Mouse (Mus musculus): ENCODE measurements around the gene Romo1. TPM values are rescaled to one million over a fixed set of nuclear protein-coding genes. Genes with fewer than 3 reads are reported as not detected.
"Not testable (repeated sequence)": the region's sequence is repeated elsewhere in the genome, so short reads cannot be mapped to it uniquely, and the experiment has no call there.

Gene Romo1
- total RNA-seq (2014; rRNA removed; ENCODE audit: low replicate concordance) (113 and 154 TPM in 2 replicates), polyA plus RNA-seq (2015; fragmentation: Nextera tagmentation; extraction: Ambion mirVana) (607 and 610 TPM in 2 replicates)

- Histone ChIP-seq H3K4me2 (ENCODE audit: low read depth, low read length) (peak within 1 kb of the TSS; percentile 73), H3K4me3 (ENCODE audit: low read depth, low read length) (peak within 1 kb of the TSS; percentile 60), H3K36me3 (replicated peaks; ENCODE audit: control insufficient read depth, insufficient read depth, low read length) (peaks cover 52% of the 10 kb centered on the region), H3K9me3 (replicated peaks; ENCODE audit: control insufficient read depth, low read length) (no peaks in the 10 kb centered on the region), H3K4me1 (ENCODE audit: control insufficient read depth, insufficient read depth) (peaks cover 4% of the 10 kb centered on the region; the same call in 1 of the 2 replicates), H3K9ac (replicated peaks; ENCODE audit: low read depth, low read length) (peak within 1 kb of the TSS; percentile 71), H3K27me3 (ENCODE audit: control insufficient read depth, insufficient read depth, low read length) (no peaks in the 10 kb centered on the region), H3K27ac (ENCODE audit: low read depth) (peak within 1 kb of the TSS; percentile 91)
- ATAC-seq (ENCODE audit: insufficient read depth, low read depth) (peak; percentile 94), DNase-seq (ENCODE audit: low spot score) (peak; percentile 92)
- peak; percentile 51 for TF ChIP-seq CTCF (IDR thresholded peaks at IDR 0.05; ENCODE audit: low read depth)
- no peak for TF ChIP-seq EP300 (IDR thresholded peaks at IDR 0.05; ENCODE audit: low read depth)
- 0% methylated on average over 62 of the region's 70 CpGs for WGBS
These were observed at the start of gene Romo1, which contains the start of gene Nfs1 for GRCm38 (mm10) chr2:156143953-156144724. TSS of gene Romo1 (plus strand) at chr2:156144039. TSS of gene Nfs1 (minus strand) at chr2:156144186.

GRCm38 (mm10) chr2:156110627-156111357 is 33.0 kb upstream of the Romo1 start:
- no peaks in the 10 kb centered on the region for H3K27me3 ChIP-seq (ENCODE audit: control insufficient read depth, insufficient read depth, low read length)
- ATAC-seq (ENCODE audit: insufficient read depth, low read depth) (peak; percentile 39), DNase-seq (ENCODE audit: low spot score) (peak; percentile 55)
- H3K27ac ChIP-seq (ENCODE audit: low read depth) = peak overlapping the region; percentile 94
- under 1% methylated on average over 16 of the region's 16 CpGs for WGBS
- H3K4me3 ChIP-seq (ENCODE audit: low read depth, low read length) = peak overlapping the region; percentile 96
- no peaks in the 10 kb centered on the region for H3K9me3 ChIP-seq (replicated peaks; ENCODE audit: control insufficient read depth, low read length)
- no peak for TF ChIP-seq CTCF (IDR thresholded peaks at IDR 0.05; ENCODE audit: low read depth)
- TF ChIP-seq EP300 (IDR thresholded peaks at IDR 0.05; ENCODE audit: low read depth) = no peak
- peak overlapping the region; percentile 98 for H3K9ac ChIP-seq (replicated peaks; ENCODE audit: low read depth, low read length)
- peak overlapping the region; percentile 76 for H3K4me2 ChIP-seq (ENCODE audit: low read depth, low read length)
- no peaks in the 10 kb centered on the region for H3K36me3 ChIP-seq (replicated peaks; ENCODE audit: control insufficient read depth, insufficient read depth, low read length)
- H3K4me1 ChIP-seq (ENCODE audit: control insufficient read depth, insufficient read depth) = peaks cover 8% of the 10 kb centered on the region; the same call in 1 of the 2 replicates

GRCm38 (mm10) chr2:156111358-156112079 is 32.3 kb upstream of the Romo1 start, which contains the start of the genes Cpne1 and Rbm12:
TSS of gene Cpne1 (minus strand) at chr2:156111965.
TSS of gene Rbm12 (minus strand) at chr2:156111978.
- Histone ChIP-seq H3K4me2 (ENCODE audit: low read depth, low read length) (peak within 1 kb of the TSS; percentile 76), H3K27me3 (ENCODE audit: control insufficient read depth, insufficient read depth, low read length) (no peaks in the 10 kb centered on the region), H3K36me3 (replicated peaks; ENCODE audit: control insufficient read depth, insufficient read depth, low read length) (no peaks in the 10 kb centered on the region), H3K27ac (ENCODE audit: low read depth) (peak within 1 kb of the TSS; percentile 94), H3K9ac (replicated peaks; ENCODE audit: low read depth, low read length) (peak within 1 kb of the TSS; percentile 98), H3K4me1 (ENCODE audit: control insufficient read depth, insufficient read depth) (peaks cover 8% of the 10 kb centered on the region; the same call in 1 of the 2 replicates), H3K9me3 (replicated peaks; ENCODE audit: control insufficient read depth, low read length) (no peaks in the 10 kb centered on the region), H3K4me3 (ENCODE audit: low read depth, low read length) (peak within 1 kb of the TSS; percentile 96)
- WGBS = under 1% methylated on average over 64 of the region's 74 CpGs
- ATAC-seq (ENCODE audit: insufficient read depth, low read depth) = peak; percentile 93
- TF ChIP-seq EP300 (IDR thresholded peaks at IDR 0.05; ENCODE audit: low read depth) (peak; percentile 31; the same call in 1 of the 2 replicates), CTCF (IDR thresholded peaks at IDR 0.05; ENCODE audit: low read depth) (no peak)
- peak; percentile 88 for DNase-seq (ENCODE audit: low spot score)

- WGBS = 17% methylated on average over 5 of the region's 5 CpGs
These were observed 31.8 kb upstream of the Romo1 start for GRCm38 (mm10) chr2:156112080-156112423.

GRCm38 (mm10) chr2:156119566-156119965 is 24.3 kb upstream of the Romo1 start:
- no peak overlapping the region for H3K27ac ChIP-seq (ENCODE audit: low read depth)
- ATAC-seq (ENCODE audit: insufficient read depth, low read depth) (no peak), DNase-seq (ENCODE audit: low spot score) (no peak)
- no peak overlapping the region for H3K4me3 ChIP-seq (ENCODE audit: low read depth, low read length)
- no peaks in the 10 kb centered on the region for H3K9me3 ChIP-seq (replicated peaks; ENCODE audit: control insufficient read depth, low read length)
- TF ChIP-seq EP300 (IDR thresholded peaks at IDR 0.05; ENCODE audit: low read depth) (no peak), CTCF (IDR thresholded peaks at IDR 0.05; ENCODE audit: low read depth) (no peak)
- no peaks in the 10 kb centered on the region for H3K27me3 ChIP-seq (ENCODE audit: control insufficient read depth, insufficient read depth, low read length)
- no peak overlapping the region for H3K9ac ChIP-seq (replicated peaks; ENCODE audit: low read depth, low read length)
- H3K36me3 ChIP-seq (replicated peaks; ENCODE audit: control insufficient read depth, insufficient read depth, low read length) = peaks cover 15% of the 10 kb centered on the region; the same call in 1 of the 2 replicates
- no peak overlapping the region for H3K4me2 ChIP-seq (ENCODE audit: low read depth, low read length)
- H3K4me1 ChIP-seq (ENCODE audit: control insufficient read depth, insufficient read depth) = no peaks in the 10 kb centered on the region

More at GRCm38 (mm10) chr2:156112080-156112423, 31.8 kb upstream of the Romo1 start:
- H3K36me3 ChIP-seq (replicated peaks; ENCODE audit: control insufficient read depth, insufficient read depth, low read length); H3K4me1 ChIP-seq (ENCODE audit: control insufficient read depth, insufficient read depth); H3K9me3 ChIP-seq (replicated peaks; ENCODE audit: control insufficient read depth, low read length); H3K27me3 ChIP-seq (ENCODE audit: control insufficient read depth, insufficient read depth, low read length); ATAC-seq (ENCODE audit: insufficient read depth, low read depth); DNase-seq (ENCODE audit: low spot score): not testable (repeated sequence)
- Histone ChIP-seq H3K4me3 (ENCODE audit: low read depth, low read length) (peak overlapping the region; percentile 96), H3K27ac (ENCODE audit: low read depth) (peak overlapping the region; percentile 94), H3K4me2 (ENCODE audit: low read depth, low read length) (peak overlapping the region; percentile 76), H3K9ac (replicated peaks; ENCODE audit: low read depth, low read length) (peak overlapping the region; percentile 98; the same call in 1 of the 2 replicates)

Data from heart, postnatal 0 days (tissue).